Mouse (Mus musculus) spleen, adult 2 months (tissue): ENCODE results near the gene Padi6. TPM values are rescaled to one million over a fixed set of nuclear protein-coding genes. Genes with fewer than 3 reads are reported as not detected.
A peak's percentile ranks its signal among the peaks of the same experiment; 100 is the strongest.

Experiments
- DNase-seq, 2 experiments: peaks; one replicate each; pipeline versions ENCODE4 v3.0.0 to v3.0.0-alpha.2; 2012 to 2021; ENCODE audit warnings: low spot score in 2 of 2, low read depth in 1 of 2
- H3K27ac ChIP-seq: fragments of 200-500 bp; 2 replicates; pipeline ENCODE4 v1.5.1; 2012; ENCODE audit warnings: low read length, inconsistent platforms; ENCODE audit not compliant: insufficient read depth
- H3K27me3 ChIP-seq: fragments of 200-500 bp; 2 replicates; pipeline ENCODE4 v1.6.1; 2012; ENCODE audit warnings: mild to moderate bottlenecking, moderate library complexity, low read length, inconsistent platforms; ENCODE audit not compliant: control insufficient read depth, insufficient read depth
- H3K36me3 ChIP-seq: fragments of 200-500 bp; 2 replicates; pipeline ENCODE4 v1.6.1; 2012; ENCODE audit warnings: mild to moderate bottlenecking, low read length, inconsistent platforms; ENCODE audit not compliant: control insufficient read depth, insufficient read depth
- H3K4me1 ChIP-seq: fragments of 200-500 bp; 2 replicates; pipeline ENCODE4 v1.6.1; 2011; ENCODE audit warnings: inconsistent platforms; ENCODE audit not compliant: control insufficient read depth, insufficient read depth, insufficient read length
- H3K4me3 ChIP-seq: fragments of 200-500 bp; 2 replicates; pipeline ENCODE4 v1.5.1; 2011; ENCODE audit warnings: mild to moderate bottlenecking, inconsistent platforms; ENCODE audit not compliant: insufficient read depth, insufficient read length; ENCODE audit errors: extremely low read depth
- CTCF ChIP-seq: fragments of 200-500 bp; IDR thresholded peaks from 2 replicates; pipeline ENCODE4 v1.5.1; 2011; ENCODE audit warnings: mild to moderate bottlenecking, inconsistent platforms; ENCODE audit not compliant: insufficient read depth, insufficient read length, insufficient replicate concordance; ENCODE audit errors: extremely low read depth
- POLR2A ChIP-seq: fragments of 200-500 bp; IDR thresholded peaks from 2 replicates; pipeline ENCODE4 v1.6.1; 2011; ENCODE audit warnings: low read depth, low read length, inconsistent platforms
- WGBS: fragments of 180-500 bp; shearing (Covaris S2); methylation state at CpG from one replicate; pipeline ENCODE4 v1.1.7; 2018; 5-methylcytosine and 5-hydroxymethylcytosine counted together
- polyA plus RNA-seq: library from polyadenylated mRNA; depleted of rRNA; stranded (reverse); fragments of >200 nt; gene quantifications from 2 replicates; pipeline ENCODE4 v1.2.3, GENCODE M21; 2012; rRNA removed

Padi6 gene
- polyA plus RNA-seq, 1 experiment: 0.09 TPM

- H3K27me3 ChIP-seq: no peaks in the 10 kb centered on the region
- peaks cover 14% of the 10 kb centered on the region; the same call in 1 of the 2 replicates for H3K4me1 ChIP-seq
- WGBS: 27% methylated on average over 16 of the region's 18 CpGs
- TF ChIP-seq CTCF: peak; percentile 84; the same call in 1 of the 2 replicates
- TF ChIP-seq POLR2A: no peak
- no peak overlapping the region for H3K27ac ChIP-seq
- no peak overlapping the region; the same call in 1 of the 2 replicates for H3K4me3 ChIP-seq
- DNase-seq: peak in 1 of 2 experiments; percentile 74
- no peaks in the 10 kb centered on the region for H3K36me3 ChIP-seq
Measured at GRCm38 (mm10) chr4:140679723-140680380, 62.6 kb downstream of the Padi6 start.

GRCm38 (mm10) chr4:140679038-140679437 is 63.4 kb downstream of the Padi6 start:
- DNase-seq: no peak
- H3K27me3 ChIP-seq: no peaks in the 10 kb centered on the region
- 19% methylated on average over 5 of the region's 5 CpGs for WGBS
- no peak overlapping the region for H3K4me3 ChIP-seq
- TF ChIP-seq POLR2A (no peak), CTCF (peak; percentile 66)
- no peak overlapping the region for H3K27ac ChIP-seq
- H3K4me1 ChIP-seq: peaks cover 8% of the 10 kb centered on the region; the same call in 1 of the 2 replicates
- no peaks in the 10 kb centered on the region for H3K36me3 ChIP-seq

Other genes starting within 250 kb of the Padi6 start
- gene Arhgef10l, start 76.6 kb downstream of the Padi6 start, polyA plus RNA-seq: 7.9 and 12.3 TPM in 2 replicates
- gene Rcc2, start 42.1 kb downstream of the Padi6 start, polyA plus RNA-seq: 86.9 and 101 TPM in 2 replicates
- 4.1 and 7.3 TPM in 2 replicates for gene Padi4, start 31.6 kb upstream of the Padi6 start, polyA plus RNA-seq
- 0.14 and 0.26 TPM in 2 replicates for gene Padi3, start 68.0 kb upstream of the Padi6 start, polyA plus RNA-seq
- gene Padi1, start 103.1 kb upstream of the Padi6 start, polyA plus RNA-seq: 0.13 TPM in 2 replicates
- gene Padi2, start 163.7 kb upstream of the Padi6 start, polyA plus RNA-seq: 10.7 and 12.0 TPM in 2 replicates
- 66.0 and 79.2 TPM in 2 replicates for gene Sdhb, start 218.6 kb upstream of the Padi6 start, polyA plus RNA-seq
- 275 and 360 TPM in 2 replicates for gene Atp13a2, start 244.2 kb upstream of the Padi6 start, polyA plus RNA-seq